Mouse (Mus musculus): Measurements from ENCODE around the gene Asmt. TPM values are rescaled to one million over a fixed set of nuclear protein-coding genes. Genes with fewer than 3 reads are reported as not detected.

Gene Asmt
- total RNA-seq (2023): 0.83 TPM

GRCm38 (mm10) chrX:170672594-170673092 is at the start of gene Asmt:
Gene Asmt, plus strand, starts transcription at chrX:170672644.

